Mouse (Mus musculus) urinary bladder, adult 2 months (tissue): ENCODE measurements around the gene Chd4. TPM values are rescaled to one million over a fixed set of nuclear protein-coding genes. Genes with fewer than 3 reads are reported as not detected.

Experiments
- polyA plus RNA-seq: library from polyadenylated mRNA; depleted of rRNA; stranded (reverse); fragments of >200 nt; gene quantifications from 2 replicates; pipeline ENCODE4 v1.2.3, GENCODE M21; 2012; rRNA removed

Chd4 gene
- polyA plus RNA-seq, 1 experiment: 43.1 TPM

Other genes starting within 250 kb of the Chd4 start
- 74.5 and 82.9 TPM in 2 replicates for gene P3h3, start 238.2 kb upstream of the Chd4 start, polyA plus RNA-seq
- 0.94 and 0.99 TPM in 2 replicates for gene Gpr162, start 232.0 kb upstream of the Chd4 start, polyA plus RNA-seq
- 1.3 and 2.1 TPM in 2 replicates for gene Cd4, start 207.8 kb upstream of the Chd4 start, polyA plus RNA-seq
- gene Lag3, start 184.3 kb upstream of the Chd4 start, polyA plus RNA-seq: 1.3 and 1.9 TPM in 2 replicates
- gene Ptms, start 175.9 kb upstream of the Chd4 start, polyA plus RNA-seq: 807 and 1,011 TPM in 2 replicates
- gene Mlf2, start 164.6 kb upstream of the Chd4 start, polyA plus RNA-seq: 273 and 291 TPM in 2 replicates
- 162 and 183 TPM in 2 replicates for gene Cops7a, start 130.4 kb upstream of the Chd4 start, polyA plus RNA-seq
- 19.3 and 24.4 TPM in 2 replicates for gene Pianp, start 99.3 kb upstream of the Chd4 start, polyA plus RNA-seq
- gene Zfp384, start 86.8 kb upstream of the Chd4 start, polyA plus RNA-seq: 42.8 and 43.1 TPM in 2 replicates
- 88.6 and 113 TPM in 2 replicates for gene Ing4, start 56.2 kb upstream of the Chd4 start, polyA plus RNA-seq
- gene Acrbp, start 46.3 kb upstream of the Chd4 start, polyA plus RNA-seq: 23.5 and 24.7 TPM in 2 replicates
- gene Lpar5, start 28.1 kb upstream of the Chd4 start, polyA plus RNA-seq: 2.9 and 4.2 TPM in 2 replicates
- gene Nop2, start 35.9 kb downstream of the Chd4 start, polyA plus RNA-seq: 23.1 TPM in 2 replicates
- 28.6 and 29.0 TPM in 2 replicates for gene Iffo1, start 49.3 kb downstream of the Chd4 start, polyA plus RNA-seq
- 2,278 and 2,316 TPM in 2 replicates for gene Gapdh, start 70.5 kb downstream of the Chd4 start, polyA plus RNA-seq
- gene Ncapd2, start 95.7 kb downstream of the Chd4 start, polyA plus RNA-seq: 17.3 and 24.3 TPM in 2 replicates
- gene Mrpl51, start 95.8 kb downstream of the Chd4 start, polyA plus RNA-seq: 69.8 and 72.9 TPM in 2 replicates
- 29.0 and 37.2 TPM in 2 replicates for gene Vamp1, start 119.6 kb downstream of the Chd4 start, polyA plus RNA-seq
- 16.6 and 19.7 TPM in 2 replicates for gene Tapbpl, start 135.9 kb downstream of the Chd4 start, polyA plus RNA-seq
- gene Cd27, start 141.0 kb downstream of the Chd4 start, polyA plus RNA-seq: 0.59 and 0.83 TPM in 2 replicates
- 0.04 TPM in 1 of 2 replicates, not detected in the other for gene Tuba3a, start 190.1 kb downstream of the Chd4 start, polyA plus RNA-seq
- 101 and 118 TPM in 2 replicates for gene Ltbr, start 217.9 kb downstream of the Chd4 start, polyA plus RNA-seq
- 2.9 and 3.9 TPM in 2 replicates for gene Scnn1a, start 224.7 kb downstream of the Chd4 start, polyA plus RNA-seq